Mouse (Mus musculus) spleen, postnatal 14 days (tissue): Measurements from ENCODE around the gene Zfp72.

Experiments used
- DNase-seq, 2 experiments: peaks; one replicate each; pipeline ENCODE4 v3.0.0; 2021 to 2022; ENCODE audit warnings: low spot score in 2 of 2

Zfp72 gene

GRCm38 (mm10) chr13:74390371-74390990 is at the start of gene Zfp72:
Gene Zfp72 (minus strand): TSS chr13:74390836.
- peak in 1 of 2 experiments; percentile 43 for DNase-seq

DNA sequence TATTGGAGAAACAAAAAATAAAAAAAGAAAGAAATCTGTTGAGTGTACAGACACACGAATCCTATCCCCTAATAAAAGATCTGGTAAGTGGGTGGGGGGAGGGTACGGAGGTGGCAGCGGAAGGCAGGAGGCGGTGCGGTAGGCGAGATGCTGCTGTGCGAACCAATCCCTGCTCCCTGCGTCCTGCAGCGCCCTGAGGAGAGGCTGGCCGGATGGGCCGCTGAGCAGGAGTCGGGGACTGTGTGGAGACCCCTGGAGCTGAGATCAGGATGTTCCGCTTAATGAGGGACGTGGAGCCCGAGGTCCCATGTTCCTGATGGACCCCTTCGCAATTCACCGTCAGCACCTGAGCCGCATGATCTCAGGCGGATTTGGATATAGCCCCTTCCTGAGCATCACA is 49.3 kb upstream of the Zfp72 start:
- DNase-seq, result no peak

DNA sequence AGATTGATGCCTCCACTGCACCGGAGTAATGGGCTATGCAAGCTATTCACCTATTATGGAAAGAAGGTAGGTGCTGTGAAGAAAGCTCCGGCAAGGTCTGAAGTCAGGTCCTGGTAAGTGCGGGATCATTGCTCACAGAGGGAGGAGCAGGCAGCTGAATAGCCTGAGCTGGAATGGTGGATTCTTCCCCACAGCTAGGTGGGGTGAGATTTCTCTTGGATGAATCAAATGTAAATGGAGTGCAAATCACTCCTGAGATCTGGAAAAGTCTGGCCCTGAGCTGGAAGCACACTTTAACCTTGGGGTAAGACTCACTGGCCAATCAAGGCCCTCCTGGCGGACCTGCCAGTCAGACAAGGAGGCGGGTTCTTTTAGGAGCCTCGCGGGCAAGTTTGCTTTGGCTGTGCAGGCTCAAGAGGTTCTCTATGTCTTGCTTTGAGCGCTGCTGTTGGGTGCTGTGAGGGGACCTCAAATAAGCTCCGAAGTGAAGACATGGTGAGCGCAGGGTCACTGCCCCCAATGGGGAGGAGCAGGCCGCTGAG is 8.7 kb upstream of the Zfp72 start, which contains the start of gene Ftl1-ps1:
Gene Ftl1-ps1 (plus strand): TSS at position 397 of the 542 bp plus-strand sequence.
- DNase-seq, result no peak

- DNase-seq, result no peak
These were observed 520 bp upstream of the Zfp72 start for GRCm38 (mm10) chr13:74391156-74391555.

- no peak for DNase-seq
These were observed 906 bp downstream of the Zfp72 start for GRCm38 (mm10) chr13:74389730-74390129.

DNA sequence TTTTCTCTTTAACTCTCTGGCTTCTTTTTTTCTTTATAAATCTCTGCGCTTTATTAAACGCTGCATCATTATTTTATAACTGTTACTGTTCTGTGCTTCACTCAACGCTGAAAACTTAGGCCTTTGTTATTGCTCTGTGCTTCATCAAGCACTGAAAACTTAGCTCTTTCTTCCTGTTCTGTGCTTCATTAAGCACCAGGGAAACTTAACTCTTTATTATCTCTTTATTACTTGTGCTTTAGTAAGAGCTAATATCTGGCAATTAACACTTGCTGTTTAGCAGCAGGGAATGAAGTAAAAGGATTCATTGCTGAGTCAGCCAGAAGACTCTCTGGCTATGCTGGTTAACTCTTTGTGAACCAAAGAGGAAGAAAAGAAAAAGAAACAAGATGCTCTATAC is 8.3 kb downstream of the Zfp72 start:
- DNase-seq, result no peak

DNA sequence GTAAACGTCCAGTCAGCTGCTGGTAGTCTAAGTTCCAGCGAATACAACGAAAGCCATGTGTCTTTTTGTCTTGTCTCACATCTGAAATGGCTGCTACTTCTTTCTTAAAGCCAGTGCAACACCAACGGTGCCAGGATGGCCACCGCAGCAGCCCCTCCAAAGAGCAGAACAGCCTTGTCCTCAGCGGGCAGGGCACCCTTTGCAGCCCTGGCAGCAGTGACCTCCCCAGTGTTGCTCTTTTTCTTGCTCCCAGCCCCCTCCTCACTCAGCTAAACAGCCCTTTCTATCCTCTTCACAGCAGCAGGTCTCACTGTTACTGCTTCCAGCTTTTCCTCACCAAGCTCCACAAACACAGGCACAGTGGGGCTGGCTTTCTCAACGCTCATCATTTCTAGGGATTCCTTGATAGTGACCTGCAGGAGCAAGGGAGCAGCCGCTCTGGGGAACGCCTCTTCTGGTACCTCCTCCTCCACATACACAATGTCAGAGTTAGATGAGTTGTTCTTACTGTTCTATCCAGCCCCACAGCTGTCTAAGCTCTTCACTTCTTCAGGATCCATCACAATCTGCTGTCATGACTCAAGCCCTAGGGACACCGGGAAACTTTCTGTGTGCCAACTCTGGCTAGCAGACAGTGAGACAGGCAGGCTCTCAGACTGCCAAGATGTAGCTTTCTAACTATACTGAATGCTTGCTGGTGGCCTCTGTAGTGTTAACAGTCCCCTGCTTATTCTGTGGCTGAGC is 8.9 kb downstream of the Zfp72 start:
- DNase-seq, result no peak

GRCm38 (mm10) chr13:74363859-74364235 is 26.8 kb downstream of the Zfp72 start, which contains the start of gene Lrrc14b:
Gene Lrrc14b (minus strand): TSS chr13:74364005.
- DNase-seq, result no peak

DNA sequence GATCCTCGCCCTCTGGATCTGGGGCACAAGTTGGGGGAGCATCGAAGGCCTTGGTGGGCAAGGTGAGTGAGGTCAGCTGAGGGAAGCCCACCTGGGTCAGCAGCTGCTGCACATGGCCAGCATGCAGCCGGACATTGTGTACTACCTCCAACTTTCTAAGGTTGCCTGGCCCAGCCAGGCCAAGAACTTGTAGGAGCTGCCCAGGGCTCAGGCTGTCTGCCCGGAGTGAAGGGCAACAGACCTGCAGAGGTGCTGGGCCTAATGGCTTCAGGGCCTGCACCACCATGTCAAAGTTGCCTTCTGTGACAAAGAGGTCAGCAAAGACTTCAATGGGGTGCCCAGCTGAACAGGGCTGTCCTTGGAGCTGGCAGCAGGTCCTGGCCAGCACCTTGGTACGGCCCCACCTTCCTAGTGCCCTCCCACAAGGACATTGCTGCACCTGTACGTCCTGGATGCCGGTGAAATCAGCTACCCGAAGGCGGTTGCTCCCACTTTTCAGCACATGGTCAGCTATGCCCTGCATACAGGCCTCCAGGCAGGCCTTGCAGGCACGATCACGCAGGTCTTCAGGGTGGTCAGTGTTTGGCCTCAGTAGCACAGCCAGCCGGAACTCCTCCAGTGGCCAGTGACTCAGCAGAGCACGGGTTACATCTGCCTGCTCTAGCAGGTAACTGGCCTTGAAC is 27.3 kb downstream of the Zfp72 start:
- no peak for DNase-seq

- no peak for DNase-seq
These were observed 28.4 kb downstream of the Zfp72 start for GRCm38 (mm10) chr13:74362218-74362617.

- no peak for DNase-seq
These were observed 34.1 kb downstream of the Zfp72 start for GRCm38 (mm10) chr13:74356491-74356890.

DNA sequence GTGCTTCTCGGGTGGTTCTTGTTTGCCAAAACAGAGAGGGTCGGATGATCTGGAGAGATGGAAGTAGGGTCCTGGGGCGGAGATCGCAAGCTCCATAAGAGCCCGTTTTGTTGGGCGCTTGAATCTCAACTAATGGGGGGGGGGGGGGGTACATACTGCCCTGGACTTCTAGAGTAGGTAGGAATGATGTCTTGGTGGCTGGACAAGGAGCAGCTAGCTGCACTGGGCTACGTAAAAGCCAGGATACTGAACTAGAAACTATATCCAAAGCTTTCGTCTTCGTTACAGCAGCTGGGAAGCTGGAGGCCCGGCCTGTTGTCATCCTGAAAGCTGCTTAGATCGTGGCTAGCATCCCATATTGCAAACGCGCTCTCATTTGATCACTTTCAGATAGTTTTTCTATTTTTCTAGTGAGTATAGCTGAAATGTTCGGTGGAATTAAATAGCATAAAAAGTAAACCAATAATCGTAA is 40.2 kb downstream of the Zfp72 start:
- DNase-seq, result no peak

DNA sequence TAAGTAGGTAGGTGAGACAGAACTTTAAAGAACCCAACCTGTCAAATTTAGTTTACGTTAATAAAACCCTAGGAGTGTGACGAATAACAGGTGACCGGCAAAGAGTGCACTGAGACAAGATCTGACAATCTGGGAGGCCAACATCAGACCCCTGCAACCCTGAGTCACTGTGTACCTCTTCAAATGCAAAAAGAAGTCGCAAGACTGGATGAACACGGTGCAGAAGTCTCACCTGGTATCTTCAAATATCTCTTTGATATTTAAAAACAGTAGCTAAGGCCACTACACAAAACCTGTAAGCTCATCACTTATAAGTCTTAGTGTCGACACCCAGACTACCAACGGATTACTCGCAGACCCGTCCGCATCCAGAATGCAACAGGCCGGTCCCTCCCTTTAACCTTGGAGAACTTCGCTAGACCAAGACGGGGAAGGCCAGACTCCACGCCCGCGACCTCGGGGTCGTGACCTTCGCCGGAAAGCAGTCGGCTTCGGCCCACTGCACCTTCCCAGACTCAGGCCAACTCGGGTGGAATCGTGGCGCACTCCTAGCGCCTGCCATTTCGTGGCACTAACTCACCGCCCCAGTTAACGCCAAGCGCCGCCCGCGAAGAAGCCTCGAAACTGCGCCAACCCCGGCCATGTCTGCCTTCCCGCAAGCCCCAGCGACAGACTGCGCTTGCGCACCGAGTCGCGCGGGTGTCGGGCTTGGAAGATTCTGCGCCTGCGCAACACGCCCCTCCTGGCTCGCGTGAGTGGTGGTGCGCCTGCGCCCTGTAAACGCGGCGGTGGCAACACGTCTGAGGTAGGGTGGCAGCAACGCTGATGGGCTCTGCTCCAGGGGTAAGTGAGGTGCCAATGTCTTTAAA is 40.8 kb downstream of the Zfp72 start, which contains the start of the genes Sdha and Ccdc127:
Gene Sdha (minus strand): TSS at position 715 of the 869 bp plus-strand sequence.
Gene Ccdc127 (plus strand): TSS at position 744 of the 869 bp plus-strand sequence.
- DNase-seq, result peak; percentile 93 to 95

GRCm38 (mm10) chr13:74341036-74341435 is 49.6 kb downstream of the Zfp72 start:
- peak in 1 of 2 experiments; percentile 24 for DNase-seq

DNA sequence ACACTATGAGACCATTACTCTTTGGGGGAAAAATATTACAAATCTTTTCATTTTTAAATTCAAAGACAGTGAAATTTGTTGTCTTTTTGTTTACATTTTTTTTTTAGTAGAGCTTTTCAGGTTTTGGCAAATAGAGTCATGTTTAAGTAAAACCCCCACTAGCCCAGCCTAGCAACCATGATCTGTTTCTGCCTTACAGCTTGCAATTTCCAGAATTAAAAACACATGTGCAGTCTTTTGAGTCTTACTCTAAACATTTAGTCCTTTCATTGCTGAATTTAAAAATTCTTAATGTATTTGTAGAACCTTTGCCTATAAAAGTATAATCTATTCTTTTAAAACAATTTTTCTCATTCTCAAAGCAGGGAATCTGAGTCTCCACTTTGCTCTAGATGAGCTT is 61.3 kb downstream of the Zfp72 start:
- DNase-seq, result no peak
